Mouse (Mus musculus): Measurements from ENCODE around the gene Mul1. TPM values are rescaled to one million over a fixed set of nuclear protein-coding genes. Genes with fewer than 3 reads are reported as not detected.

Gene Mul1
- polyA plus RNA-seq (2014; fragmentation: Illumina TruSeq; extraction: RNeasy Lipid Tissue Mini Kit (QIAGEN cat#74804); ENCODE audit: low read depth, low replicate concordance), result 17.1 TPM

GRCm38 (mm10) chr4:138434347-138435316, at the start of gene Mul1:
Gene Mul1, plus strand, starts transcription at chr4:138434671.

GRCm38 (mm10) chr4:138395971-138396645, 38.4 kb upstream of the Mul1 start, which contains the start of gene Fam43b:
Gene Fam43b, minus strand, starts transcription at chr4:138396528.

GRCm38 (mm10) chr4:138453753-138454570, 19.5 kb downstream of the Mul1 start, which contains the start of gene Camk2n1:
Gene Camk2n1, plus strand, starts transcription at chr4:138454314.

Other genes starting within 250 kb of the Mul1 start
- 39.1 TPM for gene Hp1bp3, start 218.4 kb upstream of the Mul1 start, polyA plus RNA-seq (2014; fragmentation: Illumina TruSeq; extraction: RNeasy Lipid Tissue Mini Kit (QIAGEN cat#74804); ENCODE audit: low read depth, low replicate concordance)
- 0.41 TPM for gene Sh2d5, start 184.3 kb upstream of the Mul1 start, polyA plus RNA-seq (2014; fragmentation: Illumina TruSeq; extraction: RNeasy Lipid Tissue Mini Kit (QIAGEN cat#74804); ENCODE audit: low read depth, low replicate concordance)
- 7.0 TPM for gene Kif17, start 184.2 kb upstream of the Mul1 start, polyA plus RNA-seq (2014; fragmentation: Illumina TruSeq; extraction: RNeasy Lipid Tissue Mini Kit (QIAGEN cat#74804); ENCODE audit: low read depth, low replicate concordance)
- 21.6 TPM for gene Ddost, start 129.9 kb upstream of the Mul1 start, polyA plus RNA-seq (2014; fragmentation: Illumina TruSeq; extraction: RNeasy Lipid Tissue Mini Kit (QIAGEN cat#74804); ENCODE audit: low read depth, low replicate concordance)
- gene Pink1, start 108.4 kb upstream of the Mul1 start, polyA plus RNA-seq (2014; fragmentation: Illumina TruSeq; extraction: RNeasy Lipid Tissue Mini Kit (QIAGEN cat#74804); ENCODE audit: low read depth, low replicate concordance), result 55.3 TPM
- not detected for gene Cda, start 66.7 kb upstream of the Mul1 start, polyA plus RNA-seq (2014; fragmentation: Illumina TruSeq; extraction: RNeasy Lipid Tissue Mini Kit (QIAGEN cat#74804); ENCODE audit: low read depth, low replicate concordance)
- gene Fam43b, start 38.1 kb upstream of the Mul1 start, polyA plus RNA-seq (2014; fragmentation: Illumina TruSeq; extraction: RNeasy Lipid Tissue Mini Kit (QIAGEN cat#74804); ENCODE audit: low read depth, low replicate concordance), result not detected
- gene Camk2n1, start 19.6 kb downstream of the Mul1 start, polyA plus RNA-seq (2014; fragmentation: Illumina TruSeq; extraction: RNeasy Lipid Tissue Mini Kit (QIAGEN cat#74804); ENCODE audit: low read depth, low replicate concordance), result 40.9 TPM
- gene Vwa5b1, start 201.2 kb downstream of the Mul1 start, polyA plus RNA-seq (2014; fragmentation: Illumina TruSeq; extraction: RNeasy Lipid Tissue Mini Kit (QIAGEN cat#74804); ENCODE audit: low read depth, low replicate concordance), result 4.6 TPM

All from testis, adult 10 weeks (tissue).